Mouse (Mus musculus) brown adipose tissue, adult 24 weeks (tissue): ENCODE measurements around the gene Pitx3. TPM values are rescaled to one million over a fixed set of nuclear protein-coding genes. Genes with fewer than 3 reads are reported as not detected.
A peak's percentile ranks its signal among the peaks of the same experiment; 100 is the strongest.
"Not testable (repeated sequence)": the region's sequence is repeated elsewhere in the genome, so short reads cannot be mapped to it uniquely, and the experiment has no call there.

Experiments
- H3K27ac ChIP-seq: fragments of 200-500 bp; replicated peaks from 2 replicates; pipeline ENCODE4 v1.5.1; 2012; ENCODE audit warnings: low read depth, mild to moderate bottlenecking, low read length
- H3K4me1 ChIP-seq: fragments of 200-500 bp; 2 replicates; pipeline ENCODE4 v1.6.1; 2012; ENCODE audit warnings: low read length, mixed read lengths; ENCODE audit not compliant: control insufficient read depth, insufficient read depth, insufficient read length
- H3K4me3 ChIP-seq: fragments of 200-500 bp; 2 replicates; pipeline ENCODE4 v1.5.1; 2012; ENCODE audit warnings: low read depth, mild to moderate bottlenecking, low read length, moderate library complexity; ENCODE audit not compliant: insufficient read depth
- polyA plus RNA-seq: library from polyadenylated mRNA; stranded (reverse); fragments of >200 nt; gene quantifications from 2 replicates; pipeline ENCODE4 v1.2.4, GENCODE M21; 2012; ENCODE audit not compliant: missing spikeins, insufficient read depth, insufficient read length

The Pitx3 gene
- not detected in 2 replicates for polyA plus RNA-seq

- no peak within 1 kb of the TSS for H3K27ac ChIP-seq
- peak within 1 kb of the TSS; percentile 51 for H3K4me3 ChIP-seq
- H3K4me1 ChIP-seq, result no peaks in the 10 kb centered on the region
Measured at GRCm38 (mm10) chr19:46147511-46148371, at the start of gene Pitx3. Gene Pitx3 (minus strand): TSS chr19:46148326.

DNA sequence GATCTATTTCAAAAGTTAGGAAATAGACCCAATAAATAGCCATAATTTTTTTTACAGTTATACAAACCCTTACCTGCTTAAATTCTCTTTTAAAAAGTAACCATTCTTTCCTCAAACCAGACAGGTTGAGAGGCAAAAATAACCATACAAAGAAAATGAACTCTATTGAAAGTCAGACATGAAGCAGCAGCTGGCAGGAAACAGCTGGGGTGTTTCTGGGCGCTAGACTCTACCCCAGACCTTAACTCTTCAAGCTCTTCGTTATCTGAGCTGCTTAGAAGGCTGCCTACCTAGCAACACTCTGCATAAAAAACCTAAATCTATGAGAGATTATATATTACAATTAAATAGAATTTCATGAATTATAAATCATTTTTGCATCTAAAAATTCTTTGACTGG lies 39.1 kb upstream of the Pitx3 start:
- Histone ChIP-seq H3K27ac (no peak overlapping the region), H3K4me3 (no peak overlapping the region), H3K4me1 (peaks cover 8% of the 10 kb centered on the region)

- H3K4me1 ChIP-seq, result peaks cover 8% of the 10 kb centered on the region
- no peak overlapping the region for H3K4me3 ChIP-seq
- no peak overlapping the region for H3K27ac ChIP-seq
Measured at GRCm38 (mm10) chr19:46186611-46187010, 38.5 kb upstream of the Pitx3 start.

DNA sequence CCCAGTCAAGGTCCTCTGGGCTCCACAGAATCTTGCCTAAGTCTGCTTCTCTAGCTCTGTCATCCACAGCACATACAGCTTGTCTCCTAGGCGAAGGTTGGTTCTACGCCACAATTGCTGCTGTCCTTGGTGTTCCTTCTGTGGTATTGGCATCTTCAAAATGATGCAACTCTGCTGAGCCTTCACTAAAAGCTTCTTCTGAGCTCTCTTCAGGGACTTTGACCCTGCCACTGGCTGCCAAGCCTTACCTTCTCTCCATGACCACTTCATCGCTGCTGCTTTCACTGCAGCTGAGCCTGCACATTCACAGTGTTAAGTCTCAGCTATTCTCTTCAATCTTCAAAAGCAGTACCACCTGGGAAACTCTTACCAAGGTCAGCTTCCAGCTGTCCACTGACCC lies 34.1 kb upstream of the Pitx3 start:
- H3K4me3 ChIP-seq, result no peak overlapping the region

GRCm38 (mm10) chr19:46180274-46180673 lies 32.1 kb upstream of the Pitx3 start:
- Histone ChIP-seq H3K4me3 (no peak overlapping the region), H3K4me1 (no peaks in the 10 kb centered on the region), H3K27ac (no peak overlapping the region)

More for the DNA sequence above, 34.1 kb upstream of the Pitx3 start:
- H3K4me1 ChIP-seq, result peaks cover 4% of the 10 kb centered on the region; the same call in 1 of the 2 replicates
- no peak overlapping the region for H3K27ac ChIP-seq

DNA sequence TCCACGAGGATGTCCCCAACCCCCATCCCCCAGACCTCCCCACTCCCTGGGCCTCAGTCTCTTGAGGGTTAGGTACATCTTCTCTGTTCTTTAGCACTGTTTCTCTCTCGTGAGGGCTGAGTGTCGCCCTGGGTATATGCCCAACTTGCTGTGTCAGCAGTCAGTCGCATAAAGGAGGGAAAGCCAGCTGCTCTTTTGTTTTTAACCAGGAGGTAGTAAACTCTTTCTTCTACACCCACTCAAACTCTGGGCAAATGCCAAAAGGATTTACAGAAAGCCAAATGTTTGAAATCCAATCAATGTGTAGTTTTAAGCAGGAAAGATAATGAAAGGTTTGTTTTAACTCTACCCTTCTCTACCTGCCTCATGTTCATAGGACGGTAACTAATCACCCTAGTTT lies 28.9 kb upstream of the Pitx3 start:
- Histone ChIP-seq H3K4me1 (no peaks in the 10 kb centered on the region), H3K27ac (no peak overlapping the region), H3K4me3 (no peak overlapping the region)

DNA sequence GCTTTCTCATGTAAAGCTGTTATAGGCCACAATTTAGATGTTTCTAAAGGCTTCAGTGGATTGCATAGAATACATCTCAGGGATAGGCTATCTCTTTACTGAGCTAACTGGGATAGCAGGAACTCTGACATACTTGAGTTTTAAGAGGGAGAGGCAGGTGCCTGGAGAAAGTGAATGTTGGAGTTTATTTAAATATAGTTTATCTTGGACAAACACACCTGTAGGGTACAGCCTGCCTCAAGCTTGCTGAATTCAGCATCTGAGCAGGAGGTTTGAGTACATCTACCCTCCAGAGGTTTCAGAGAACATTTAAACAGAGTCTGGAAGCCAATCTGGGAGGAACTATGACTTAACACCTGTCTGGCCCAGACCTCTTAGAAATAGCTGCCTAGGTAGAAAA lies 27.0 kb upstream of the Pitx3 start:
- H3K4me3 ChIP-seq, result no peak overlapping the region
- no peaks in the 10 kb centered on the region for H3K4me1 ChIP-seq
- no peak overlapping the region for H3K27ac ChIP-seq

DNA sequence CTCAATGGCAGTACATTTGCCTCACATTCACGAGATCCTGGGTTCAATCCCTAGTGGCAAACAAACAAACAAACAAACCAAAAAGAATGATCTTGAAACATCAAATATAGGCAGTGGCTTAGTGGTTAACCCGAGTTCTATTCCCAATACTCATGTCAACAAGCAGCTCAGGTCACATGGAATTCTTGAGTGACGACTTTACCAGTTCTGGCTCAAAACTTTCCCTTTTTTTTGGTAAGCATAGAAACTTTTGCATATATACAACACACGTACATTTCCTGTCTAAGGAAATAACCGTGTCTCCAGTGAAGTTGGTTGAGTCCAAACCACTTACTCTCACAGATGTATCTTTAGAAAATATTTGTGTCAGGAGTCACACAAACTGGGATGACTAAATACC lies 24.4 kb upstream of the Pitx3 start:
- H3K27ac ChIP-seq, result no peak overlapping the region
- H3K4me3 ChIP-seq, result no peak overlapping the region
- no peaks in the 10 kb centered on the region for H3K4me1 ChIP-seq

- Histone ChIP-seq H3K27ac (no peak overlapping the region), H3K4me3 (no peak overlapping the region), H3K4me1 (no peaks in the 10 kb centered on the region)
Measured at GRCm38 (mm10) chr19:46169913-46170312, 21.8 kb upstream of the Pitx3 start.

DNA sequence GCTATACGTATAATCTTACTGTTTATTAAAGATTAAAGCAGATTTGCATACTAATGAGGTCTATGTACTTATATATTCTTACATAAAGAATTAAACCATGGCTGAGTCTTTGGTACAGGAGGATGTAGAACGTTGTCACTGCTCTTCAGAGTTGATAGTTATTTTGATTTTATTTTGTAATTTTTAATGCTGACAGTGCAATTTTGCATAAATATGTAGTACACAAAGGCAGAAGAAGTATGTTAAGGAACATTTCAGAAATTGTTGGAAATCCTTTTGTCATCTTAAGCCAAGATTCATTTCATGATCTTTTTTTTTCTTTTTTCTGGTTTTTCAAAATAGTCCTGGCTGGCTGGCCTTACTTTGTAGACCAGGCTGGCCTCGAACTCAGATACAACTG lies 21.3 kb upstream of the Pitx3 start:
- H3K4me3 ChIP-seq, result no peak overlapping the region
- no peaks in the 10 kb centered on the region for H3K4me1 ChIP-seq
- no peak overlapping the region for H3K27ac ChIP-seq

DNA sequence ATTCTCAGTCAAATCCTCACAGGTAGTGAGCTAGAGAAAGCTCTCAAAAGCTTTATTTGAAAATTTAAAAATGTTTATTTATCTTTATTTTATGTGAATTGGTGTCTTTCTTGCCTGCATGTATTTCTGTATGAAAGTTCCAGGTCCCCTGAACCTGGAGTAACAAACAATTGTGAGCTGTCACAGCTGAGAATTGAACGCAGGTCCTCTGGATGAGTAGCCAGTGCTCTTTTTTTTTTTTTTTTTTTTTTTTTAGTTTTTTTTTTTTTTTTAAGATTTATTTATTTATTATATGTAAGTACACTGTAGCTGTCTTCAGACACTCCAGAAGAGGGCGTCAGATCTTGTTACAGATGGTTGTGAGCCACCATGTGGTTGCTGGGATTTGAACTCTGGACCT lies 19.0 kb upstream of the Pitx3 start:
- H3K4me1 ChIP-seq, H3K27ac ChIP-seq, H3K4me3 ChIP-seq: not testable (repeated sequence)

GRCm38 (mm10) chr19:46165950-46166349 lies 17.8 kb upstream of the Pitx3 start:
- Histone ChIP-seq H3K4me3 (no peak overlapping the region), H3K27ac (no peak overlapping the region), H3K4me1 (no peaks in the 10 kb centered on the region)

DNA sequence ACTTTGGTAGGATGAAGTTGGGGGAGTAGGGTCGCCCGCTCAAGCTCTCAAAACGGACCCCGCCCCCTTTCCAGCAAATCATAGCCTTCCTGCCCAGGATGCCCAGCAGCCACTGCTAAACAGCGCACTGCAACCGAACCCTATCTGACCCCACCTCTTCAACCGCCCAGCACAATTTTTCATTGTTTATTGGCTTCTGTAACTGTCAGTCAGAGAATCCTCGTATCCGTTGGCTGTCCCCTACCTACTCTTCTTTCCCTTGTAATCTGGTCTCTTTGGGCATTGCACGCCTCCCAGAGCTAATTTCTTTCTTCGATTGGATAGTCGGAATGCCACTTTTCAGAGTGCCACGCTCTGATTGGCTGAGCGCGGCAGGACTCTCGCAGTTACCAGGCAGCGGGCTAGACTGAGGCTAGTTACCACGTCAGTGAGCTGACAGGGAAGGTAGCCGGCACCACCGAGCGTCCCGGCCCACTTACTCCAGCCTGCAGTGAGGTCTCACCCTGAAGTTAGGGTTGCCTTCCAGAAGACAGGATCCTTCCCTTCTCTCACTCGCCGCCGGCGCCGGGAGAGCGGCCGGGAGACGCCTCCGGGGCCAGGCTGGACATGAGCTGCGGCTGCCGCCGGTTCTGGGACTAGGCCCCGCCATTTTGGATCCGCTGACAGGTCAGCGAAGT lies 4.1 kb upstream of the Pitx3 start, which contains the start of gene Gbf1:
TSS of gene Gbf1 (plus strand) at position 383 of the 677 bp plus-strand sequence.
- Histone ChIP-seq H3K4me3 (peak within 1 kb of the TSS; percentile 84), H3K4me1 (peaks cover 18% of the 10 kb centered on the region; the same call in 1 of the 2 replicates), H3K27ac (0 out of 2 replicates have a peak within 1 kb of the TSS, but pooled peaks have one; percentile 26)

GRCm38 (mm10) chr19:46149091-46149490 lies 965 bp upstream of the Pitx3 start:
- H3K27ac ChIP-seq, result no peak overlapping the region
- H3K4me3 ChIP-seq, result peak overlapping the region; percentile 51; the same call in 1 of the 2 replicates
- peaks cover 10% of the 10 kb centered on the region; the same call in 1 of the 2 replicates for H3K4me1 ChIP-seq

- Histone ChIP-seq H3K4me3 (peak overlapping the region; percentile 51), H3K27ac (no peak overlapping the region)
Measured at GRCm38 (mm10) chr19:46148372-46148760, 240 bp upstream of the Pitx3 start.

More at GRCm38 (mm10) chr19:46148372-46148760, 240 bp upstream of the Pitx3 start:
- peaks cover 2% of the 10 kb centered on the region; the same call in 1 of the 2 replicates for H3K4me1 ChIP-seq
